Mouse (Mus musculus) heart, embryonic 16.5 days (tissue): ENCODE results near the gene Cep128. TPM values are rescaled to one million over a fixed set of nuclear protein-coding genes. Genes with fewer than 3 reads are reported as not detected.

Experiments used
- ATAC-seq: fragments of 200-750 bp; cut with Nextera tagmentation; replicated peaks from 2 replicates; pipeline ENCODE4 v1.8.0; 2017; ENCODE audit warnings: moderate number of reproducible peaks; ENCODE audit not compliant: insufficient read depth, low FRiP score; ENCODE audit errors: extremely low read depth
- H3K27ac ChIP-seq: fragments of 300-500 bp; sonication (generic); 2 replicates; pipeline ENCODE4 v1.5.1; 2014; ENCODE audit warnings: mild to moderate bottlenecking, low read length, control low read depth, moderate library complexity
- H3K27me3 ChIP-seq: fragments of 300-500 bp; sonication (generic); 2 replicates; pipeline ENCODE4 v1.6.1; 2014; ENCODE audit warnings: low read length, mixed read lengths; ENCODE audit not compliant: control insufficient read depth, insufficient read depth
- H3K36me3 ChIP-seq: fragments of 300-500 bp; sonication (generic); 2 replicates; pipeline ENCODE4 v1.6.1; 2014; ENCODE audit not compliant: control insufficient read depth, insufficient read depth
- H3K4me1 ChIP-seq: fragments of 300-500 bp; sonication (generic); 2 replicates; pipeline ENCODE4 v1.6.1; 2014; ENCODE audit warnings: low read length, mixed read lengths; ENCODE audit not compliant: control insufficient read depth, insufficient read depth
- H3K4me2 ChIP-seq: fragments of 300-500 bp; sonication (generic); 2 replicates; pipeline ENCODE4 v1.6.1; 2014; ENCODE audit warnings: low read depth, mild to moderate bottlenecking, control low read depth, low read length
- H3K4me3 ChIP-seq: fragments of 300-500 bp; sonication (generic); 2 replicates; pipeline ENCODE4 v1.5.1; 2014; ENCODE audit warnings: mild to moderate bottlenecking, control low read depth, low read length
- H3K9ac ChIP-seq: fragments of 300-500 bp; sonication (generic); 2 replicates; pipeline ENCODE4 v1.6.1; 2014; ENCODE audit warnings: low read length, control low read depth
- H3K9me3 ChIP-seq: fragments of 300-500 bp; sonication (generic); replicated peaks from 2 replicates; pipeline ENCODE4 v1.6.1; 2016; ENCODE audit warnings: low read length; ENCODE audit not compliant: control insufficient read depth
- WGBS: fragments of 180-500 bp; shearing (Covaris S2); extraction: QIAGEN DNeasy Blood & Tissue Kit; methylation state at CpG from one replicate; pipeline ENCODE4 v1.1.7; 2014; 5-methylcytosine and 5-hydroxymethylcytosine counted together
- polyA plus RNA-seq: library from polyadenylated mRNA; unstranded; fragments of >200 nt; fragmentation: Nextera tagmentation; extraction: Ambion mirVana; gene quantifications from 2 replicates; pipeline ENCODE4 v1.2.1, GENCODE M21; 2015

Cep128 gene
- polyA plus RNA-seq, 1 experiment from 2014 or later: 14.7 TPM

- no peak overlapping the region for H3K9ac ChIP-seq
- H3K27me3 ChIP-seq: no peaks in the 10 kb centered on the region
- no peaks in the 10 kb centered on the region for H3K36me3 ChIP-seq
- ATAC-seq: no peak
- peaks cover 4% of the 10 kb centered on the region for H3K4me1 ChIP-seq
- H3K4me3 ChIP-seq: no peak overlapping the region
- H3K9me3 ChIP-seq: no peaks in the 10 kb centered on the region
- H3K27ac ChIP-seq: no peak overlapping the region
- no peak overlapping the region; the same call in 1 of the 2 replicates for H3K4me2 ChIP-seq
- 41% methylated on average over 3 of the region's 3 CpGs for WGBS
Measured at GRCm38 (mm10) chr12:91115054-91115453, 269.2 kb downstream of the Cep128 start.

GRCm38 (mm10) chr12:91103316-91103715 lies 280.9 kb downstream of the Cep128 start:
- Histone ChIP-seq H3K9ac (no peak overlapping the region), H3K36me3 (no peaks in the 10 kb centered on the region), H3K27ac (no peak overlapping the region), H3K4me1 (no peaks in the 10 kb centered on the region), H3K4me2 (no peak overlapping the region), H3K4me3 (no peak overlapping the region), H3K27me3 (no peaks in the 10 kb centered on the region), H3K9me3 (no peaks in the 10 kb centered on the region)
- no peak for ATAC-seq
- 75% methylated on average over 4 of the region's 4 CpGs for WGBS

- ATAC-seq: no peak
- H3K27me3 ChIP-seq: no peaks in the 10 kb centered on the region
- H3K27ac ChIP-seq: no peak overlapping the region
- 80% methylated on average over 6 of the region's 6 CpGs for WGBS
- H3K36me3 ChIP-seq: no peaks in the 10 kb centered on the region
- H3K4me2 ChIP-seq: no peak overlapping the region
- H3K9me3 ChIP-seq: no peaks in the 10 kb centered on the region
- no peaks in the 10 kb centered on the region for H3K4me1 ChIP-seq
- H3K4me3 ChIP-seq: no peak overlapping the region
- H3K9ac ChIP-seq: no peak overlapping the region
Measured at GRCm38 (mm10) chr12:91097869-91098268, 286.3 kb downstream of the Cep128 start.

- Histone ChIP-seq H3K9me3 (no peaks in the 10 kb centered on the region), H3K27me3 (no peaks in the 10 kb centered on the region), H3K4me3 (no peak overlapping the region), H3K9ac (no peak overlapping the region), H3K4me2 (no peak overlapping the region), H3K36me3 (no peaks in the 10 kb centered on the region), H3K27ac (no peak overlapping the region), H3K4me1 (no peaks in the 10 kb centered on the region)
- 91% methylated on average over 6 of the region's 6 CpGs for WGBS
- no peak for ATAC-seq
Measured at GRCm38 (mm10) chr12:91096197-91096596, 288.0 kb downstream of the Cep128 start.

- H3K4me2 ChIP-seq: no peak overlapping the region
- WGBS: 72% methylated on average over 4 of the region's 4 CpGs
- H3K27me3 ChIP-seq: no peaks in the 10 kb centered on the region
- no peaks in the 10 kb centered on the region for H3K9me3 ChIP-seq
- H3K9ac ChIP-seq: no peak overlapping the region
- ATAC-seq: no peak
- no peak overlapping the region for H3K4me3 ChIP-seq
- H3K27ac ChIP-seq: no peak overlapping the region
- no peaks in the 10 kb centered on the region for H3K36me3 ChIP-seq
- no peaks in the 10 kb centered on the region for H3K4me1 ChIP-seq
Measured at GRCm38 (mm10) chr12:91088271-91088670, 295.9 kb downstream of the Cep128 start.

- H3K27ac ChIP-seq: no peak overlapping the region
- no peak for ATAC-seq
- no peak overlapping the region for H3K4me3 ChIP-seq
- H3K36me3 ChIP-seq: no peaks in the 10 kb centered on the region
- H3K27me3 ChIP-seq: no peaks in the 10 kb centered on the region
- WGBS: 93% methylated on average over 9 of the region's 9 CpGs
- H3K9me3 ChIP-seq: no peaks in the 10 kb centered on the region
- no peak overlapping the region for H3K9ac ChIP-seq
- no peak overlapping the region for H3K4me2 ChIP-seq
- 0 out of 2 replicates have a peak, but pooled peaks cover 2% of the 10 kb centered on the region for H3K4me1 ChIP-seq
Measured at GRCm38 (mm10) chr12:91085967-91086366, 298.2 kb downstream of the Cep128 start.

- Histone ChIP-seq H3K36me3 (no peaks in the 10 kb centered on the region), H3K27me3 (no peaks in the 10 kb centered on the region), H3K4me1 (peaks cover 4% of the 10 kb centered on the region; the same call in 1 of the 2 replicates), H3K27ac (no peak overlapping the region), H3K4me3 (no peak overlapping the region), H3K4me2 (no peak overlapping the region), H3K9me3 (0 out of 2 replicates have a peak, but pooled peaks cover 4% of the 10 kb centered on the region), H3K9ac (no peak overlapping the region)
- WGBS: 85% methylated on average over 5 of the region's 5 CpGs
- no peak for ATAC-seq
Measured at GRCm38 (mm10) chr12:91075600-91075999, 308.6 kb downstream of the Cep128 start.

- Histone ChIP-seq H3K9me3 (no peaks in the 10 kb centered on the region), H3K4me1 (peaks cover 12% of the 10 kb centered on the region), H3K27me3 (no peaks in the 10 kb centered on the region), H3K36me3 (no peaks in the 10 kb centered on the region), H3K4me2 (no peak overlapping the region), H3K27ac (no peak overlapping the region), H3K9ac (no peak overlapping the region), H3K4me3 (no peak overlapping the region)
- 95% methylated on average over 2 of the region's 2 CpGs for WGBS
- no peak for ATAC-seq
Measured at GRCm38 (mm10) chr12:91070551-91071045, 313.6 kb downstream of the Cep128 start.

GRCm38 (mm10) chr12:91067083-91067441 lies 317.1 kb downstream of the Cep128 start:
- no peaks in the 10 kb centered on the region for H3K27me3 ChIP-seq
- no peak overlapping the region for H3K4me3 ChIP-seq
- H3K4me1 ChIP-seq: peaks cover 22% of the 10 kb centered on the region
- H3K9me3 ChIP-seq: no peaks in the 10 kb centered on the region
- no peaks in the 10 kb centered on the region for H3K36me3 ChIP-seq
- WGBS: 82% methylated on average over 2 of the region's 2 CpGs
- H3K4me2 ChIP-seq: no peak overlapping the region
- peak overlapping the region; percentile 27; the same call in 1 of the 2 replicates for H3K27ac ChIP-seq
- no peak for ATAC-seq
- H3K9ac ChIP-seq: no peak overlapping the region
